Mouse (Mus musculus) kidney, embryonic 15.5 days (tissue): ENCODE data around the gene Tmpo. TPM values are rescaled to one million over a fixed set of nuclear protein-coding genes. Genes with fewer than 3 reads are reported as not detected.

ENCODE experiments used
- ATAC-seq: fragments of 200-750 bp; cut with Nextera tagmentation; replicated peaks from 2 replicates; pipeline ENCODE4 v1.8.0; 2017; ENCODE audit warnings: moderate TSS enrichment; ENCODE audit not compliant: low FRiP score
- H3K27ac ChIP-seq: fragments of 300-500 bp; sonication (generic); 2 replicates; pipeline ENCODE4 v1.5.1; 2015; ENCODE audit warnings: mild to moderate bottlenecking, inconsistent platforms
- H3K27me3 ChIP-seq: fragments of 300-500 bp; sonication (generic); 2 replicates; pipeline ENCODE4 v1.6.1; 2015; ENCODE audit warnings: inconsistent platforms
- H3K36me3 ChIP-seq: fragments of 300-500 bp; sonication (generic); 2 replicates; pipeline ENCODE4 v1.6.1; 2015; ENCODE audit warnings: inconsistent platforms
- H3K4me1 ChIP-seq: fragments of 300-500 bp; sonication (generic); 2 replicates; pipeline ENCODE4 v1.6.1; 2015; ENCODE audit warnings: inconsistent platforms
- H3K4me2 ChIP-seq: fragments of 300-500 bp; sonication (generic); 2 replicates; pipeline ENCODE4 v1.6.1; 2015; ENCODE audit warnings: moderate library complexity, mild to moderate bottlenecking, inconsistent platforms
- H3K4me3 ChIP-seq: fragments of 300-500 bp; sonication (generic); replicated peaks from 2 replicates; pipeline ENCODE4 v1.5.1; 2015; ENCODE audit warnings: mild to moderate bottlenecking, inconsistent platforms
- H3K9ac ChIP-seq: fragments of 300-500 bp; sonication (generic); 2 replicates; pipeline ENCODE4 v1.6.1; 2015; ENCODE audit warnings: mild to moderate bottlenecking, inconsistent platforms
- H3K9me3 ChIP-seq: fragments of 300-500 bp; sonication (generic); replicated peaks from 2 replicates; pipeline ENCODE4 v1.6.1; 2016; ENCODE audit warnings: inconsistent platforms
- WGBS: fragments of 180-500 bp; shearing (Covaris S2); methylation state at CpG from one replicate; pipeline ENCODE4 v1.1.7; 2015; ENCODE audit warnings: mixed read lengths; 5-methylcytosine and 5-hydroxymethylcytosine counted together
- polyA plus RNA-seq: library from polyadenylated mRNA; unstranded; fragments of >200 nt; fragmentation: Nextera tagmentation; extraction: Ambion mirVana; gene quantifications from 2 replicates; pipeline ENCODE4 v1.2.1, GENCODE M21; 2015

Tmpo gene
- polyA plus RNA-seq, 1 experiment from 2014 or later = 228 TPM

DNA sequence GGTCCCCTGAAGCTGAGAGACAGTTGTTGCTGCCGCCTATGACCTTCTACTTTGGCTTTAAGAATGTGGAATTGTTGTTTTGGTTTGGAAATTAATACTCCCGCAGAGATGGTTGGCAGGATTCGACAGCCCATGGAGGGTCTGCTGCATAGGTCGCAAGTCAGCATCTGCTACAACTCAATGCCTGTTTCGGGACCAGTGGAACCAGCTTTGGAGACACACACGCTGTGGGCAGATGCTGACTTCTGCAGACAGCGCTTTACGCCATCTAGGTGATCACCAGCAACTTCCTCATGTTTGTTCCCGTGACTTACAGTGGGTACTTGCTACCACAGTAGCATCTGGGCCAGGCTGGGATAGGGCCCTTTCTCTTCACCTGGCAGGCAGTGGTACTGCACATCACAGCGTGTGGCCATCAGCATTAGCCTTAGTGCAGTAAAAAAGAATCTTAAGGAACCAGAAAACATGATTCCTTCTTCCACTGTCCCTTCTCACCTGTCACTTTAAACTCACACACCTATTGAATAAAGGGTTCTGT is 38.4 kb downstream of the Tmpo start:
- Histone ChIP-seq H3K4me3 (no peak overlapping the region), H3K36me3 (peaks cover 27% of the 10 kb centered on the region), H3K27me3 (no peaks in the 10 kb centered on the region), H3K4me1 (no peaks in the 10 kb centered on the region), H3K9ac (no peak overlapping the region), H3K27ac (no peak overlapping the region), H3K9me3 (no peaks in the 10 kb centered on the region), H3K4me2 (no peak overlapping the region)
- 58% methylated on average over 10 of the region's 10 CpGs for WGBS
- ATAC-seq = no peak

DNA sequence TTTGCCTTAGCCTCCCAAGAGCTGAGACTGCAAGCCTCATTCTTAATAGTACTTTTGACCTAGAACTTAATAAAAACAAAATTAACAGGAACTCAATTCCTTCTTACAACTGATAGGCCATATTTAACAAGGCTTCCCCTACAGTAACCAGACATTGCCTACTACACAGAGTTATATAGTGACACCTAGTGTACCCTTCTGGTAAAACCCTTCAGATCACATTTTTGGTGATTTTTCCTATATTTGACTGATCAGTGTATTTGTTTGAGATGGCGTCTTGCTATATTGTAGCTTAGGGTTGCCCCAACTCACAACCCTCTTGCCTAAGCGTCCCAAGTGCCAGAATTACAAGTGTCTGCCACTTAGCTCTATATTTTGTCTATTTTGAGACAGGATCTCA is 39.6 kb downstream of the Tmpo start:
- Histone ChIP-seq H3K4me3 (no peak overlapping the region), H3K27ac (no peak overlapping the region), H3K4me2 (no peak overlapping the region), H3K9ac (no peak overlapping the region), H3K36me3 (peaks cover 17% of the 10 kb centered on the region), H3K9me3 (no peaks in the 10 kb centered on the region), H3K27me3 (no peaks in the 10 kb centered on the region), H3K4me1 (no peaks in the 10 kb centered on the region)
- no peak for ATAC-seq
- 41% methylated on average over 2 of the region's 2 CpGs for WGBS

DNA sequence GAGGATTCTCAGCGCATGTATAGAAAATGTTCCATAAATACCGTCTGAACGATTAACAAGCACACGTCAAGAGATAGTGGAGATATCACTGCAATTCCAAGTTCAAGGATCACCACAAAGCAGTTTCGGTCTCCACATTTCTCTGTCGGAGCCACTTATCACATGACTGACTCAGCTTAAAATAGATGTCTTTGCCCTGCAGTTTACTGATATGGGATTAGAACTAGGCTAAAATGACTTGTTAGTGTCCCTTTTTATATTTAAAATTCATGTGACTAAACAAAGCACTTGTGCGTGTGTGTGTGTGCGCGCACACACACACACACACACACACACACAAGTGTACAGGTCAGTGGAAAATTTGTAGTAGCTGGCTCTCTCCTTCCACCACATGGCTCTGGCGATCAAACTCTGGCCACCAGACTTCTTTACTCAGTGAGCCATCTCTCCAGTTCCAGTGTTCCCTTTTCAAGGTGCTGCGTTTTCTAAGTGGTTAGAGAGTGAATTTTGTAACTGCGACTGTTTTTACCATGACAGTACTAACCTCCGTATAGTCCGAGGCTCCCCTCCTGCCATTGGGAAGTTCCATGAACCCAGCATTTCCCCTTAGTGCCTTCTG is 41.9 kb downstream of the Tmpo start:
- ATAC-seq = no peak
- 90% methylated on average over 14 of the region's 14 CpGs for WGBS
- no peaks in the 10 kb centered on the region for H3K36me3 ChIP-seq

DNA sequence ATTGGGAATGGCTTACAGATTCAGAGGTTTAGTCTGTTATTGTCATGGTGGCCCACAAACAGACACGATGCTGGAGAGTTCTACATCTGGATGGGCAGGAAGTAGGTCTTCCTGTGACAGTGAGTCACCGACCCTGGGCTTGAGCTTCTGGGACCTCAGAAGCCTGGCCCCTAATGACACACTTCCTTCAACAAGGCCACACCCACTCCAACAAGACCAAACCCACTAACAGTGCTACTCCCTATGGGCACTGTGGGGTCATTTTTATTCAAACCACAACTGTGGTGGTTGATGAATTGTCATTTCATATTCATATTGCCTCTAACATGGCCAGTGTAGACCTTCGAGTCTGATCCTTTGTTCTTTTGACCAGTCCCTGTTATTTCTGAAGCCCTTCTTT is 42.8 kb downstream of the Tmpo start:
- Histone ChIP-seq H3K27me3 (no peaks in the 10 kb centered on the region), H3K27ac (no peak overlapping the region), H3K4me2 (no peak overlapping the region), H3K36me3 (no peaks in the 10 kb centered on the region), H3K9ac (no peak overlapping the region), H3K4me3 (no peak overlapping the region), H3K9me3 (no peaks in the 10 kb centered on the region), H3K4me1 (no peaks in the 10 kb centered on the region)
- whole genome bisulfite sequencing = 81% methylated on average over 3 of the region's 3 CpGs
- ATAC-seq = no peak

More for the DNA sequence above, 41.9 kb downstream of the Tmpo start:
- H3K4me3 ChIP-seq = no peak overlapping the region
- H3K9ac ChIP-seq = no peak overlapping the region
- no peaks in the 10 kb centered on the region for H3K4me1 ChIP-seq
- no peaks in the 10 kb centered on the region for H3K27me3 ChIP-seq
- H3K4me2 ChIP-seq = no peak overlapping the region
- no peaks in the 10 kb centered on the region for H3K9me3 ChIP-seq
- no peak overlapping the region for H3K27ac ChIP-seq

DNA sequence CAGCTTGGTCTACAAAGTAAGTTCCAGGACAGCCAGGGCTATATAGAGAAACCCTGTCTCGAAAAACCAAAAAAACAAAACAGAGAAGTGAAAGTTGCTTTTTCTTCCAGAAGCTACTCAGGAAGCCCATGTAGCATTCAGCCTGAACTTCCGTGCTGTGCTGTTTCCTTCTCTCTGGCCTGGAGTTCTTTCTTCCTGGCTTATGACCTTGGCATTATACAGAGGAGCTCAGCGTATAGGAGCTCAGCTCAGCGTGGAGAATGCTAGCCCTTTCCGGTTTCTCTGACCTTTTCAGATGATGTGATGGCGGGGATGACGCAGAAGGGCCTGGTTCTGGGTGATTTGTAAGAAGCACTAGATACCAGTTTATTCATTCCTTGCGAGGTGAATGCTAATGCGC is 43.7 kb downstream of the Tmpo start:
- no peak for ATAC-seq
- Histone ChIP-seq H3K4me2 (no peak overlapping the region), H3K9ac (no peak overlapping the region), H3K27ac (no peak overlapping the region), H3K36me3 (no peaks in the 10 kb centered on the region), H3K4me1 (no peaks in the 10 kb centered on the region), H3K4me3 (no peak overlapping the region), H3K9me3 (no peaks in the 10 kb centered on the region), H3K27me3 (no peaks in the 10 kb centered on the region)
- 79% methylated on average over 9 of the region's 9 CpGs for WGBS

DNA sequence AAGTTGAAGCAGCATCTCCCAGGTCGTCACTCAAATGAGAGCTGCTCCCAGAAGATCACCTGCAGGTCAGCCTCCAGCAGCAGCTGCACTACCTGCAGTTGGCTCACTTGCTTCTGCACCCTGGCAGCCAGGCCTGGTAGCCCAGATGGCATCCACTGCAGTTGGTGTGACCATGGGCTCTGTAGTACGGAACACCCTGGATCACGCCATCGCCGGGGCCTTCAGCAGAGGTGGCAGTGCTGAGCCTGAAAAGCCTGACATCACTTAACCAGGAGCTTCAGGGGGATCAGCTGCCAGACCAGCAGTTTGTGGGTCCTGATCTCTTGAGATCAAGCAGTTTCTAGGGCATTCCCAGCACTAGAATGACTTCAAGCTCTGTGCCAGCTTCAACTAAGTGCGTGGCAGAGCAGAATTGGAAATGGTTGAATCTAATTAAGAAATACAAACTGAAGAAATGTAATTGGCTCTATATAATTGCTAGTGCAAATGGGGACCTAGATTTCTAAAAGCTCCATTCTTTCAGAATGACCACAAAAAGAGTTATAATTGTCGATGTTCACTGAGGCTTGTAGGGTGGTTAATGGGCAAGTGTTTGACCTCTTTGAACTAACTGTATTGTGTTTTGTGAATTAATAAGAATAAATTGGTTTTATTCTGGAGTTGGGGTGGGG is 45.7 kb downstream of the Tmpo start:
- no peak for ATAC-seq
- Histone ChIP-seq H3K36me3 (no peaks in the 10 kb centered on the region), H3K27ac (no peak overlapping the region), H3K27me3 (no peaks in the 10 kb centered on the region), H3K4me2 (no peak overlapping the region), H3K9ac (no peak overlapping the region), H3K4me1 (no peaks in the 10 kb centered on the region), H3K9me3 (no peaks in the 10 kb centered on the region), H3K4me3 (no peak overlapping the region)
- 88% methylated on average over 7 of the region's 7 CpGs for WGBS

DNA sequence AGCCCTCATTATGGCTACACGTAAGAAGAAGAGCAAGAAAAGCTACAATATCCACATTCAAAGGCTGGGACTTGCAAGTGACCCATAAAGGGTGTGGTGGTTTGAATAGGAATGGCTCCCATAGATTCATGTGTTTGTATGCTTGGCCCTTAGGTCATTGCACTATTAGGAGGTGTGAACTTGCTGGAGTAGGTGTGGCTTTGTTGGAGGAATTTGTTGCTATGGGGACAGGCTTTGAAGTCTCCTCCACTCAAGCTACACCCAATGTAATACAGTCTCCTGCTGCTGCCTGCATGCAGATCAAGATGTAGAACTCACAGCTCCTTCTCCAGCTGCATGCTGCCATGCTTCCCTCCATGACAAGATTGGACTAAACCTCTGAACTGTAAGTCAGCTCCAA is 49.5 kb downstream of the Tmpo start:
- H3K27ac ChIP-seq = no peak overlapping the region
- H3K9me3 ChIP-seq = no peaks in the 10 kb centered on the region
- H3K36me3 ChIP-seq = no peaks in the 10 kb centered on the region
- H3K4me3 ChIP-seq = no peak overlapping the region
- WGBS = 77% methylated on average over 1 of the region's 1 CpGs
- H3K4me2 ChIP-seq = no peak overlapping the region
- 0 out of 2 replicates have a peak, but pooled peaks cover 2% of the 10 kb centered on the region for H3K4me1 ChIP-seq
- no peak for ATAC-seq
- H3K9ac ChIP-seq = no peak overlapping the region
- no peaks in the 10 kb centered on the region for H3K27me3 ChIP-seq

DNA sequence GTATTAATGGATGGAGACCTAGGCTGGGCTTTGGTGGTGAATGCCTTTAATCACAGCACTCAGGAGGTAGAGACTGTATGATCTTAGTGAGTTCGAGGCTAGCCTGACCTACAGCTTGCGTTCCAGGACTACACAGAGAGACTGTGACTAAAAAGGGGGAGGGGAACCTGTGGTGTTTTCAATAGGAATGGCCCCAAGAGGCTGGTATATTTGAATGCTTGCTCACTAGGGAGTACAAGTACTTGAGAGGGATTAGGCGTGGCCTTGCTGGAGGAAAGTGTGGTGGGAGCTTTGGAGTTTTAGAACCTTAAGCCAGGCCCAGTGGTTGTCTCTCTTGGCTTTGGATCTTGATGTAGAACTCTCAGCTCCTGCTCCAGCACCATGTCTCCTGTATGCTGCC is 50.3 kb downstream of the Tmpo start:
- no peaks in the 10 kb centered on the region for H3K9me3 ChIP-seq
- H3K27me3 ChIP-seq = no peaks in the 10 kb centered on the region
- no peak overlapping the region for H3K27ac ChIP-seq
- no peak for ATAC-seq
- H3K4me3 ChIP-seq = no peak overlapping the region
- H3K36me3 ChIP-seq = no peaks in the 10 kb centered on the region
- 94% methylated on average over 3 of the region's 3 CpGs for WGBS
- H3K4me2 ChIP-seq = no peak overlapping the region
- no peak overlapping the region for H3K9ac ChIP-seq
- H3K4me1 ChIP-seq = 0 out of 2 replicates have a peak, but pooled peaks cover 2% of the 10 kb centered on the region

DNA sequence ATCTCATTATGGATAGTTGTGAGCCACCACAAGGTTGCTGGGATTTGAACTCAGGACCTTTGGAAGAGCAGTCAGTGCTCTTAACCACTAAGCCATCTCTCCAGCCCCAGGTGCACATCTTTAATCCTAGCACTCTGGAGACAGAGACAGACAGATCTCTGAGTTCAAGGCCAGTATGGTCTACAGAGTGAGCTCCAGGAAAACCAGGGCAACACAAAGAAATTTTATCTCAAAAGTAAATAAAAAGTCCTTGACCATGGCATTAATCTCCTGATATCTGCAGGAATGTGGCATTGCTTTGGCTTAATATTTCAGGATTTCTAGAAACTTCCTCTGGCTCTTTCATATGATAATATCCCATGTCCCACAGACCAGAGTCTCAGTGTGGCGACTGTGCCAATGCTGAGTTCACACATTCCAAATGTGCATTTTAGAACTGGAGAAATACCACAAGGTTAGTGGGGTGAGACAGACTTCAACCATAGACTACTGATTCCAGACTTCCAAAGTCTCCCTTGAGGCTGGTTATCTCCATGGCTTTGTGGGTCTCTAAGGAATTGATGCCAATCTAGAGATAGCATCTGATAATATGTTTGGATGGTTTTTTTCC is 52.5 kb downstream of the Tmpo start:
- no peaks in the 10 kb centered on the region for H3K27me3 ChIP-seq
- no peak overlapping the region for H3K4me3 ChIP-seq
- H3K36me3 ChIP-seq = no peaks in the 10 kb centered on the region
- peak overlapping the region; percentile 10; the same call in 1 of the 2 replicates for H3K27ac ChIP-seq
- H3K4me2 ChIP-seq = no peak overlapping the region
- 46% methylated on average over 1 of the region's 1 CpGs for WGBS
- ATAC-seq = no peak
- H3K9me3 ChIP-seq = no peaks in the 10 kb centered on the region
- peaks cover 6% of the 10 kb centered on the region; the same call in 1 of the 2 replicates for H3K4me1 ChIP-seq
- H3K9ac ChIP-seq = no peak overlapping the region

DNA sequence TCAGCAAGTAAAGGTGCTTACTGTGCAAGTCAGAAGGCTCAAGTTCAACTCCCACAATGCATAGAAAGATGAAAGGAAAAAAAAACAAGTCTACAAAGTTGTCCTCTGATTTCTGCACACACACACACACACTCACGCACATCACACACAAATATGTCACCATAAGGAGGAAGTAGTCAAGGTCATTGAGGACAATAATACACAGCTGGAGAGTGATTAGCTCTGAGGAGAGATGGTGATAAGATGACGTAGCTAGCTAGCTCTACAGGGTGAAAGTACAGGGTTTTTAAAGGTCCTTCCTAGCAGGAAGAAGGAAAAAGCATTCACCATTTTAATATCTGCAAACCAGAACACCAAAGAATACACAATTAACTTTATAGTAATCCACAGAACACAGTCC is 53.7 kb downstream of the Tmpo start:
- no peaks in the 10 kb centered on the region for H3K27me3 ChIP-seq
- 73% methylated on average over 2 of the region's 2 CpGs for WGBS
- no peaks in the 10 kb centered on the region for H3K9me3 ChIP-seq
- no peak overlapping the region for H3K27ac ChIP-seq
- no peak overlapping the region for H3K4me2 ChIP-seq
- no peak for ATAC-seq
- no peaks in the 10 kb centered on the region for H3K36me3 ChIP-seq
- H3K4me1 ChIP-seq = peaks cover 11% of the 10 kb centered on the region; the same call in 1 of the 2 replicates
- no peak overlapping the region for H3K4me3 ChIP-seq
- H3K9ac ChIP-seq = no peak overlapping the region

DNA sequence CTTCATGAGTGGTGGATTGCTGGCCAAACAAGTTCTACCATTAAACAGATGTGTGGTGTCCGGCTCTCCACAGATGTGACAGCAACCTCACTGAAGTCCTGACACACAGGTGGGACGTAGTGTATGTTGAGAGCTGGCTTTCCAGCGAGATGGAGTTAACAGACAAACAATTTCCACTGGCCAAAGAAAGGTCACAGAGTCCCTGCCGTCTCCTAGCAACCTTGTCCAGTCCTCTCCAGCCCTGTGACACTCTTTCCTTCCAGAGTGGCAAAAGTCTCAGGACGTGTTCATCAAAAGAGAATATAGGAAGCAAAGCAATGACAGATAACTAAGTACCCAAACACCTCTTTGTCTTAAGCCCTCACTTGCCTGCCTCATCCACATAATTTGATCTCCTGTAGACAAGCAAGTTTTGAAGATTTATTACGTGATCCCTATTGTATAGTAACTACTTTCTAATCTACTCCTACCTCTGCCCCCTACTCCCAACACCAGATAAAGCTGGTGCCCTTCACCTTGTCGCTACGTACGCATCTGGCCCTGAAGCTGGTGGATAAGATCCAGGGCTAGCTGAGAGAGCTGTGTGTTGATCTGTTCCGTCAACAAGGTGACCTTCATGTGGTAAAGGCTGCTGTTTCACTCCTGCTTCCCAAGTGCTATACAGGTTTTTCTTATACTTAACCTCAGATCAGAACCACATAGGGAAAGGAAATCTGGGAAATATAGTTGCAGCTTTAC is 54.3 kb downstream of the Tmpo start:
- no peaks in the 10 kb centered on the region for H3K9me3 ChIP-seq
- H3K27me3 ChIP-seq = no peaks in the 10 kb centered on the region
- no peak overlapping the region; the same call in 1 of the 2 replicates for H3K27ac ChIP-seq
- H3K4me2 ChIP-seq = no peak overlapping the region
- H3K4me1 ChIP-seq = peaks cover 17% of the 10 kb centered on the region; the same call in 1 of the 2 replicates
- no peak for ATAC-seq
- H3K9ac ChIP-seq = no peak overlapping the region
- no peak overlapping the region for H3K4me3 ChIP-seq
- peaks cover 4% of the 10 kb centered on the region for H3K36me3 ChIP-seq
- WGBS = 61% methylated on average over 10 of the region's 10 CpGs
